Mouse (Mus musculus) neural tube, embryonic 11.5 days (tissue): ENCODE data around the gene Cmbl. TPM values are rescaled to one million over a fixed set of nuclear protein-coding genes. Genes with fewer than 3 reads are reported as not detected.

Experiments used
- ATAC-seq: fragments of 200-750 bp; cut with Nextera tagmentation; 2 replicates; pipeline ENCODE4 v1.8.0; 2017; ENCODE audit warnings: moderate number of reproducible peaks, mild to moderate bottlenecking, moderate TSS enrichment, moderate library complexity; ENCODE audit not compliant: insufficient read depth, low FRiP score, low TSS enrichment
- DNase-seq: peaks from one replicate; pipeline ENCODE4 v3.0.0-alpha.2; 2015; ENCODE audit warnings: low spot score
- H3K27ac ChIP-seq: fragments of 300-500 bp; sonication (generic); 2 replicates; pipeline ENCODE4 v1.5.1; 2014; ENCODE audit warnings: low read depth, mild to moderate bottlenecking, low read length
- H3K27me3 ChIP-seq: fragments of 300-500 bp; sonication (generic); 2 replicates; pipeline ENCODE4 v1.6.1; 2014; ENCODE audit warnings: mild to moderate bottlenecking, low read length, mixed read lengths; ENCODE audit not compliant: control insufficient read depth, insufficient read depth
- H3K36me3 ChIP-seq: fragments of 300-500 bp; sonication (generic); 2 replicates; pipeline ENCODE4 v1.6.1; 2014; ENCODE audit warnings: mild to moderate bottlenecking, low read length, moderate library complexity, mixed read lengths; ENCODE audit not compliant: control insufficient read depth, insufficient read depth
- H3K4me1 ChIP-seq: fragments of 300-500 bp; sonication (generic); 2 replicates; pipeline ENCODE4 v1.6.1; 2014; ENCODE audit warnings: low read length, mixed read lengths; ENCODE audit not compliant: control insufficient read depth, insufficient read depth
- H3K4me2 ChIP-seq: fragments of 300-500 bp; sonication (generic); 2 replicates; pipeline ENCODE4 v1.6.1; 2014; ENCODE audit warnings: low read depth, mild to moderate bottlenecking, moderate library complexity
- H3K4me3 ChIP-seq: fragments of 300-500 bp; sonication (generic); 2 replicates; pipeline ENCODE4 v1.5.1; 2014; ENCODE audit warnings: low read depth, low read length
- H3K9ac ChIP-seq: fragments of 300-500 bp; sonication (generic); 2 replicates; pipeline ENCODE4 v1.6.1; 2014; ENCODE audit warnings: mild to moderate bottlenecking, low read length
- H3K9me3 ChIP-seq: fragments of 300-500 bp; sonication (generic); 2 replicates; pipeline ENCODE4 v1.6.1; 2016; ENCODE audit warnings: low read length; ENCODE audit not compliant: control insufficient read depth
- WGBS: fragments of 180-500 bp; shearing (Covaris S2); extraction: QIAGEN DNeasy Blood & Tissue Kit; methylation state at CpG from one replicate; pipeline ENCODE4 v1.1.7; 2014; 5-methylcytosine and 5-hydroxymethylcytosine counted together
- polyA plus RNA-seq: library from polyadenylated mRNA; unstranded; fragments of >200 nt; fragmentation: Nextera tagmentation; extraction: Ambion mirVana; gene quantifications from 2 replicates; pipeline ENCODE4 v1.2.1, GENCODE M21; 2014

Gene Cmbl
- polyA plus RNA-seq = 1.9 and 2.2 TPM in 2 replicates

- Histone ChIP-seq H3K27me3 (no peaks in the 10 kb centered on the region), H3K27ac (no peak within 1 kb of the TSS), H3K36me3 (no peaks in the 10 kb centered on the region), H3K9ac (no peak within 1 kb of the TSS), H3K4me3 (no peak within 1 kb of the TSS), H3K4me2 (no peak within 1 kb of the TSS), H3K4me1 (0 out of 2 replicates have a peak, but pooled peaks cover 4% of the 10 kb centered on the region), H3K9me3 (no peaks in the 10 kb centered on the region)
- DNase-seq (no peak), ATAC-seq (no peak)
- WGBS = 74% methylated on average over 5 of the region's 5 CpGs
Observed at GRCm38 (mm10) chr15:31565184-31565583, at the start of gene Cmbl. TSS of gene Cmbl (plus strand) at chr15:31565389.

DNA sequence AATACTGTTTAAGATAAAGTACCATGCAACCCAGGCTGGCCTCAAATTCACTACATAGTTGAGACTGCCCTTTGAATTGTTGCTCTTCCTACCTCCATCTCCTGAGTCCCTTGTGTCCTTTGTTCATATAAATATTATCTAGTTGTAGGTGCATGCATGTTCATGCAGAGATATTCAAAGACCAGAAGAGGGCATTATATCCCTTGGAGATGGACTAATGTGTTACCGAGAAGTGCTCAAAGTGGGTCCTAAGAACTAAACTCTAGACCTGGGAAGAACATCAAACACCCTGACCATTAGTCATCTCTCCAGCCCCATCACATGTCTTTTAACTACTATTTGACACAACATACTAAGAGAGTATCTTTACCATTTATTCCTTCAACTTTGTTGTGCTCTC, 48.0 kb upstream of the Cmbl start:
- no peaks in the 10 kb centered on the region for H3K9me3 ChIP-seq
- ATAC-seq (no peak), DNase-seq (no peak)
- H3K27me3 ChIP-seq = no peaks in the 10 kb centered on the region
- H3K4me3 ChIP-seq = no peak overlapping the region
- H3K36me3 ChIP-seq = no peaks in the 10 kb centered on the region
- no peaks in the 10 kb centered on the region for H3K4me1 ChIP-seq
- no peak overlapping the region for H3K9ac ChIP-seq
- 93% methylated on average over 1 of the region's 1 CpGs for WGBS
- no peak overlapping the region for H3K4me2 ChIP-seq
- no peak overlapping the region for H3K27ac ChIP-seq

- no peak overlapping the region for H3K9ac ChIP-seq
- H3K4me3 ChIP-seq = no peak overlapping the region
- no peaks in the 10 kb centered on the region for H3K9me3 ChIP-seq
- ATAC-seq = no peak
- no peaks in the 10 kb centered on the region for H3K27me3 ChIP-seq
- H3K4me1 ChIP-seq = no peaks in the 10 kb centered on the region
- 94% methylated on average over 2 of the region's 2 CpGs for WGBS
- no peaks in the 10 kb centered on the region for H3K36me3 ChIP-seq
- H3K4me2 ChIP-seq = no peak overlapping the region
- DNase-seq = no peak
- no peak overlapping the region for H3K27ac ChIP-seq
Observed at GRCm38 (mm10) chr15:31518371-31518770, 46.8 kb upstream of the Cmbl start.

DNA sequence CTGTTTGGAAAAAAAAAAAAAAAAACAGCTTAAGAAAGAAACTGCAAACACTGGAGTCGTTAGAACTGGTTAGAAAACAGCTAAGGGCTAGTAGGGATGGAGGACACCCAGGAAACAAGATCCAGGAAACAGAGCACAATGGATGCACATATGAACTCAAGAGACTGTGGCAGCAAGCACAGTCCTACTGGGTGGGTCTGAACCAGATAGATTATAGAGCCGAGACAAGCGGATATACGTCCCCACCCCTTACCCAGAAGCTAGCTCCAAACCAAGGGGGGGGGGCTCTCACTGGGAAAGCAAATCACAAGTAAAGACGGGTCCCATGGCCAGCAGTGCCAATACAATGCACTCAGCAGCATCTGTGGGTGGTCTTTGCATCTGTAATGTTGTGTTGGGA, 46.2 kb upstream of the Cmbl start:
- Histone ChIP-seq H3K4me1 (no peaks in the 10 kb centered on the region), H3K4me2 (no peak overlapping the region), H3K36me3 (no peaks in the 10 kb centered on the region), H3K27ac (no peak overlapping the region), H3K4me3 (no peak overlapping the region), H3K9ac (no peak overlapping the region), H3K27me3 (no peaks in the 10 kb centered on the region), H3K9me3 (no peaks in the 10 kb centered on the region)
- no peak for DNase-seq
- ATAC-seq = no peak
- 83% methylated on average over 5 of the region's 5 CpGs for WGBS

GRCm38 (mm10) chr15:31526463-31526862, 38.7 kb upstream of the Cmbl start:
- Histone ChIP-seq H3K36me3 (no peaks in the 10 kb centered on the region), H3K4me1 (peaks cover 7% of the 10 kb centered on the region), H3K27me3 (no peaks in the 10 kb centered on the region), H3K4me3 (no peak overlapping the region), H3K27ac (no peak overlapping the region), H3K9me3 (no peaks in the 10 kb centered on the region), H3K9ac (no peak overlapping the region), H3K4me2 (no peak overlapping the region)
- 95% methylated on average over 1 of the region's 1 CpGs for WGBS
- DNase-seq = no peak
- no peak for ATAC-seq

DNA sequence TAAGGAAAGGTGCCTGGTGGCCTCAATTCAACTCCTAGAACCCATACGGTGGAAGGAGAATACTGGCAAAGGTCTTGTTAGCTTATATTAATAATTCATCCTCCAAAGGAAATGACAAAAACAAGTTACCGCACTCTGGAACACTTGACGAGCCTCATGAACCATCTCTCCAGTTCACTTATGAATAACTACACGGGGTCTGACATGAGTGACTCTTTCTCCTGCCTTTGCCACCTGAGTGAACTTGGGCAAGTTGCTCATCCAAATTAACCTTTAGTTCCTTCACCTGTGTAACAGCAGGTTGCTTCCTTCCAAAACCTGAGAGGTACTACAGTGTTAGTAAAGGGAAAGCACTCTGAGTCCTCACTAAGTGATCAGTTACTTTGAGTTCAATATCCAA, 36.7 kb upstream of the Cmbl start:
- 96% methylated on average over 4 of the region's 4 CpGs for WGBS
- no peak overlapping the region for H3K27ac ChIP-seq
- no peaks in the 10 kb centered on the region for H3K36me3 ChIP-seq
- H3K4me3 ChIP-seq = no peak overlapping the region
- no peaks in the 10 kb centered on the region for H3K27me3 ChIP-seq
- peaks cover 7% of the 10 kb centered on the region for H3K4me1 ChIP-seq
- no peak for ATAC-seq
- H3K9me3 ChIP-seq = no peaks in the 10 kb centered on the region
- H3K4me2 ChIP-seq = no peak overlapping the region
- H3K9ac ChIP-seq = no peak overlapping the region
- no peak for DNase-seq

DNA sequence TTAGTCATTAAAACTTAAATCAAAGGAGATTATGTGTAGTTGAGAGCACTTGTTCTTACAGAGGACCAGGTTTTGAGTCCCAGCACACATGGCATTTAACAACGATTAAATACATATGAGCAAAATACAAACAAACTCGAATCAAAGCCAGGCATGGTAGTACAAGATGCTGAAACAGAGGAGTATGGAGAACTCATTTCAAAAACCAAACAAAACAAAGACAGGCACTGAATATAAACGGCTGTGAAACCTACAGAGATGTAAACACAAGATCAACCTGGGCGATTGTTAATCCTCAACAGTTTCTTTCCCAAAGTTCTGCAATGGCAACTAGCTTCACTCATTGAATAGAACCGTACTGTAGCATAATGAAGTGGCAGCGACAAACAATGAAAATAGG, 36.1 kb upstream of the Cmbl start:
- H3K27me3 ChIP-seq = no peaks in the 10 kb centered on the region
- H3K4me3 ChIP-seq = peak overlapping the region; percentile 91
- 42% methylated on average over 6 of the region's 6 CpGs for WGBS
- no peaks in the 10 kb centered on the region for H3K36me3 ChIP-seq
- H3K27ac ChIP-seq = no peak overlapping the region
- H3K4me1 ChIP-seq = peaks cover 7% of the 10 kb centered on the region
- H3K9me3 ChIP-seq = no peaks in the 10 kb centered on the region
- H3K9ac ChIP-seq = no peak overlapping the region
- DNase-seq (no peak), ATAC-seq (no peak)
- H3K4me2 ChIP-seq = peak overlapping the region; percentile 72

DNA sequence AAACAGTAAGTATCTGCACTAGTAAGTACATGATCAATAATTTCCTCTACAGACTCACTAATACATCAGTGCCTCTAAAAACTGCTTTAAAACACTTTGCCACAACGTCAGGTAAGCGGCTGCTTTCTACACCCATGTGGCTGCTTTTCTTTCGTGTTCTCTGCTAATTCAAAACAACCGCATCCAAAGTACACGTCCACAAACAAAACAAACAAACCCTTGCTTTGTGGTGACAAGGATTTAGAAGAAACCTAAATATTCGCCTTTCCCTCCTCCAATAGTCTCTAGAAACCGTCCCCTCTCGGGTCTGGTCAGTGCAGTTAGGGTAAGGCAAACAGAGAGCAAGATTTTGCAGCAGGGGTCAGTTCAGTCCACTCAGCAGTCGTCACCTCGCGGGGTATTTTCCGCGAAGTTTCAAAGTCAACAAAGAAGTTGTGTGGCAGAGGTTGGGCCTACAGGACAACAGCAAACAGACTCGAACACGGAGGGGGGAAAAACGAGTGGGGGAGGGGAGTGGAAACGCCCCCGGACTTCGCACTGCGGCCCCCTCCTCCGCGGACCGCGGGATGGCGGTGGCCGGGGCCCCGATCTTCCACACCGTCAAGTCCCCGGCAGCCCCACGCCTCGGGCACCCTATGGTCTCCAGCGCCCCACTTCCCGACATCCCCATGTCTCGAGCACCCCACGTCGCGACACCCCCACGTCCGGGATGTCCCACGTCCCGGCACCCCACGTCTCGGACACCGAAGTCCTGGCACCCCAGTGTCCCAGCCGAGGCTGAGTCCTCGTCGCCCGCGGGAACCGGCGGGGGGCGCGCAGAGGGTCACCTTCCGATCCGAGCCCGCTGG, 35.2 kb upstream of the Cmbl start:
- H3K9me3 ChIP-seq = no peaks in the 10 kb centered on the region
- H3K4me3 ChIP-seq = peak overlapping the region; percentile 91
- no peaks in the 10 kb centered on the region for H3K27me3 ChIP-seq
- ATAC-seq (peak; percentile 46), DNase-seq (peak; percentile 26)
- WGBS = under 1% methylated on average over 54 of the region's 56 CpGs
- H3K4me1 ChIP-seq = peaks cover 7% of the 10 kb centered on the region
- H3K27ac ChIP-seq = peak overlapping the region; percentile 99
- H3K36me3 ChIP-seq = no peaks in the 10 kb centered on the region
- peak overlapping the region; percentile 94 for H3K9ac ChIP-seq
- peak overlapping the region; percentile 72 for H3K4me2 ChIP-seq
